Mouse (Mus musculus): ENCODE measurements around the gene Adam33. TPM values are rescaled to one million over a fixed set of nuclear protein-coding genes. Genes with fewer than 3 reads are reported as not detected.

Adam33 gene
- polyA plus RNA-seq, 1 experiment from 2014 or later, result 0.79 TPM

DNA sequence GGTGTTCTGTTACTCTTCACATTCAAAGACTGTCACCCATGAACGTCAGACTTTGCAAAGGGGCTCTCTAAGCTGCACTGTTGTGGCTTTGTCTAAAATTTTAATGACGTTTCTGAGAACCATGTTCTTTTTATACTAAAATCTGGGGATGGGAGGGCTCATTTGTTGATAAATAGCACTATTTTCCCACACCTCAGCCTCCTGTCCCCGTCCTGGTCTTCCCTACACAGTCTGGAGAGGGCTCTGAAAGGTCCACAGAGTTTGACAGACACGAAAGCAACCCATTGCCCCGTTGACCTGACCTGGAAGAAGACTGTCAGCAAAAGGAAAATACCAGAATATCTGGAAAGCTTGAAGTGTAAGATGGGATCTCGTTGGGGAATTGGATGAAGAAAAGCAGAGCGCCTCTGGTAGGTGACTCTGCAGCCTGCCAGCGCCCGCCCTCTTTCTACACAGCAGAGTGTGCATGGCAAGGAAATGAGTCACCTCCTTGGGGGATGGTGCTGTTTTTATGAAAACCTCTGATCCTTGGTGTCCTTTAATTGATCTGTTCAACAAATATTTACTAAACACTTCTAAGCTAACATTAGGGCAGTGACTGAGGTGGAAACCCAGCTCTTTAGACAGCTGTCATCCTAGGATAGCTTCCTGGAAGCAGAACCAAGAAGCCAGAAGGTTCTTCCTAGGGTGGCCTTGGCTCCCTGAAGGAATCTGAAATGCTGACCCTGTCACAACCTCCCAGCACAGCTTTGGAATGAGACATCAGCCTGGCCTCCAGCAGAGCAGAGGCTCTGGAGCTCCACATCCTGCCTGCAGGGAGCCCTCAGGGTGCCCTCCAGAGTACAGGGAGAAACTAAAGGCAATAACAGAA, 34.3 kb downstream of the Adam33 start:
- Histone ChIP-seq H3K4me1 (ENCODE audit: control insufficient read depth, insufficient read depth, low read length) (no peaks in the 10 kb centered on the region), H3K4me2 (ENCODE audit: low read length) (no peak overlapping the region), H3K9ac (ENCODE audit: low read length) (no peak overlapping the region), H3K36me3 (ENCODE audit: control insufficient read depth, insufficient read depth, low read length) (peaks cover 20% of the 10 kb centered on the region; the same call in 1 of the 2 replicates), H3K27ac (ENCODE audit: low read depth, low read length) (no peak overlapping the region), H3K9me3 (replicated peaks; ENCODE audit: control insufficient read depth, low read length) (no peaks in the 10 kb centered on the region; the same call in 1 of the 2 replicates), H3K27me3 (replicated peaks; ENCODE audit: control insufficient read depth, insufficient read depth, low read length) (no peaks in the 10 kb centered on the region), H3K4me3 (ENCODE audit: low read depth, low read length) (no peak overlapping the region)
- 75% methylated on average over 9 of the region's 9 CpGs for WGBS
- DNase-seq (ENCODE audit: low spot score) (no peak), ATAC-seq (no peak)

DNA sequence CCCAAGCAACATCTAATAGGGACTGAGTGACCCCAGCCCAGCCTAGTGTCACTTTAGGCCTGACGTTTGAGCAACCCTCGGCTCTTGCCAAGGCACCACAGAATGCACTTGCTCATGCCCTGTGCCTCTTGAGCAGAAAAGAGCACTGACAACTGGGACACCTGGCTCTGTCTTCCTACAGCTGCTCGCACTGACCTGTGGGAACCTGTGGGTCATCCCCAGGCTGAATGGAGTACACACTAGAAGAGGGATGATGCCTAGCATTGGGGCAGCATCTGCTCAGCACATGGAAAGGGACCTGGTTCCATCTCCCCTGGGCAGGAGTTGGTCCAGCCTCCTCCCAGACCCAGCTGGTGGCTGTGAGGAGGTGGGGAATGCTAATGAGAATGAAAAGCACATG, 36.7 kb downstream of the Adam33 start:
- DNase-seq (ENCODE audit: low spot score) (no peak), ATAC-seq (no peak)
- Histone ChIP-seq H3K9ac (ENCODE audit: low read length) (no peak overlapping the region), H3K27me3 (replicated peaks; ENCODE audit: control insufficient read depth, insufficient read depth, low read length) (no peaks in the 10 kb centered on the region), H3K4me2 (ENCODE audit: low read length) (no peak overlapping the region), H3K4me1 (ENCODE audit: control insufficient read depth, insufficient read depth, low read length) (no peaks in the 10 kb centered on the region), H3K36me3 (ENCODE audit: control insufficient read depth, insufficient read depth, low read length) (peaks cover 32% of the 10 kb centered on the region; the same call in 1 of the 2 replicates), H3K27ac (ENCODE audit: low read depth, low read length) (no peak overlapping the region), H3K4me3 (ENCODE audit: low read depth, low read length) (no peak overlapping the region), H3K9me3 (replicated peaks; ENCODE audit: control insufficient read depth, low read length) (no peaks in the 10 kb centered on the region)
- 94% methylated on average over 3 of the region's 3 CpGs for WGBS

DNA sequence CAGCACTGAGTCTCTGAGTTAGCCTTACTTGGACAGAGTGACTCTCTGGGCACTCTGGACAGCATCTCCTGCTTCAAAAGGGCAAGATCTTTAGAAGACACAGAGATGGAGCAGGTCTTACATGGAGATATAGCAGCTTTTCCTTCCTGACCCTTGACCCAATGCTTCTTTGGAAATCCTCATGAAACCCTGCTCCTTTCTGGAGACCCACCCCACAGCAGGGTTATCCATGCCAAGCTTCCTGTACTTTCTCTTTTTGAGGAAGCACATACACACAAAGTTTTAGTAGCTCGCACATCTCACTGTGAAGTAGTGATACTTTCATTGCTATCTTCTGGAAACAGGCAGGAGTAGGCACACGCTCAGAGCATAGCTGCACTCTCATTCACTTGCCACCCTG, 38.4 kb downstream of the Adam33 start:
- no peaks in the 10 kb centered on the region for H3K27me3 ChIP-seq (replicated peaks; ENCODE audit: control insufficient read depth, insufficient read depth, low read length)
- DNase-seq (ENCODE audit: low spot score) (no peak), ATAC-seq (no peak)
- H3K4me1 ChIP-seq (ENCODE audit: control insufficient read depth, insufficient read depth, low read length), result no peaks in the 10 kb centered on the region
- 94% methylated on average over 2 of the region's 2 CpGs for WGBS
- H3K4me3 ChIP-seq (ENCODE audit: low read depth, low read length), result no peak overlapping the region
- H3K9ac ChIP-seq (ENCODE audit: low read length), result no peak overlapping the region
- H3K4me2 ChIP-seq (ENCODE audit: low read length), result no peak overlapping the region
- H3K36me3 ChIP-seq (ENCODE audit: control insufficient read depth, insufficient read depth, low read length), result peaks cover 43% of the 10 kb centered on the region
- no peaks in the 10 kb centered on the region for H3K9me3 ChIP-seq (replicated peaks; ENCODE audit: control insufficient read depth, low read length)
- H3K27ac ChIP-seq (ENCODE audit: low read depth, low read length), result no peak overlapping the region

DNA sequence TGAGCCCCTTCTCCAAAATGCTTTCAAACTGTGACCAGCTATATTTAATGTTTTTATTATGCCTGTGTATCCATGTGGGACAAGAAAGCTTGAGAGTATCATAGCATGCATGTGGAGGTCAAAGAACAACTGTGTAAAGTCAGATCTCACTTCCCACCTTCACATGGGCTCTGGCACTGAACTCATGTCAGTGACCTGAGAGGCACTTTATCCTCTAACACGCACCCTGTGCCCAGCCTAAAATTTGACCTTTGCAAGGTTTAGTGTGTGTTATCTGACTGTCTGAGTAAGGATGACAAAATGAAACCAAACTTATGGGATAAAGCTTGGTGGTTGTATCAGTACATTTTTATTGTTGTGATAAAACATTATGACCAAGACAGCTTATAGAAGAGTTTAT, 53.0 kb downstream of the Adam33 start:
- ATAC-seq, result no peak
- 100% methylated on average over 1 of the region's 1 CpGs for WGBS
- peaks cover 44% of the 10 kb centered on the region for H3K36me3 ChIP-seq (ENCODE audit: control insufficient read depth, insufficient read depth, low read length)

DNA sequence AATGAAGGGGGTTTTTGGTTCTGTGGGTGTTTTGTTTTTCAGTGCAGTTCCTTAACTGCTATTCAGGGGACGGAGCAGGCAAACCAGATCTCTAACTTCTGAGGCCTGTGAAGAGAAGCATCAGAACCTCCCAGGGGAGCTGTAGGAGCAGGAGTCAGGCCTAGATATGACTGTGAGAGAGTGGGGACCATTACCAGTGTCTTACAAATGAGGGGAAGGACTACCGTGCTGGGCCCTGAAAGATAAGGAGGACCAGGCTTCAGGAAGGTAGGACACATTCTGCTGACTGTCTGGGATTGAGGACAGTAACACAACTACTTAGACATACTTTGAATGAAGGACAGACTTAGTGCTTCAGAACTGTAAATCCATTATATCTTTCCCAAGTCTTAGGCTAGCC, 54.5 kb downstream of the Adam33 start:
- 90% methylated on average over 2 of the region's 2 CpGs for WGBS
- H3K27me3 ChIP-seq (replicated peaks; ENCODE audit: control insufficient read depth, insufficient read depth, low read length), result no peaks in the 10 kb centered on the region
- H3K4me3 ChIP-seq (ENCODE audit: low read depth, low read length), result no peak overlapping the region
- DNase-seq (ENCODE audit: low spot score) (no peak), ATAC-seq (no peak)
- no peak overlapping the region for H3K4me2 ChIP-seq (ENCODE audit: low read length)
- H3K4me1 ChIP-seq (ENCODE audit: control insufficient read depth, insufficient read depth, low read length), result no peaks in the 10 kb centered on the region
- H3K9ac ChIP-seq (ENCODE audit: low read length), result no peak overlapping the region
- H3K9me3 ChIP-seq (replicated peaks; ENCODE audit: control insufficient read depth, low read length), result no peaks in the 10 kb centered on the region
- H3K27ac ChIP-seq (ENCODE audit: low read depth, low read length), result no peak overlapping the region
- peaks cover 46% of the 10 kb centered on the region for H3K36me3 ChIP-seq (ENCODE audit: control insufficient read depth, insufficient read depth, low read length)

More for the DNA sequence above, 53.0 kb downstream of the Adam33 start:
- Histone ChIP-seq H3K27me3 (replicated peaks; ENCODE audit: control insufficient read depth, insufficient read depth, low read length) (no peaks in the 10 kb centered on the region), H3K4me3 (ENCODE audit: low read depth, low read length) (no peak overlapping the region), H3K9ac (ENCODE audit: low read length) (no peak overlapping the region), H3K27ac (ENCODE audit: low read depth, low read length) (no peak overlapping the region), H3K4me1 (ENCODE audit: control insufficient read depth, insufficient read depth, low read length) (no peaks in the 10 kb centered on the region), H3K4me2 (ENCODE audit: low read length) (no peak overlapping the region), H3K9me3 (replicated peaks; ENCODE audit: control insufficient read depth, low read length) (no peaks in the 10 kb centered on the region)
- no peak for DNase-seq (ENCODE audit: low spot score)

Small RNA genes within 50 kb of the gene (microRNA-seq; reads per million reads assigned to microRNA genes)
- gene Mir6973b, result not detected

Other genes starting within 250 kb of the Adam33 start
- 55.1 and 78.3 TPM in 2 replicates for gene 4930402H24Rik, start 157.4 kb downstream of the Adam33 start, polyA plus RNA-seq (2014; fragmentation: Nextera tagmentation; extraction: Ambion mirVana)
- gene Atrn, start 157.3 kb downstream of the Adam33 start, polyA plus RNA-seq (2014; fragmentation: Nextera tagmentation; extraction: Ambion mirVana), result 11.3 and 14.3 TPM in 2 replicates
- 30.6 and 33.6 TPM in 2 replicates for gene Gfra4, start 20.7 kb downstream of the Adam33 start, polyA plus RNA-seq (2014; fragmentation: Nextera tagmentation; extraction: Ambion mirVana)
- gene Siglec1, start 23.0 kb upstream of the Adam33 start, polyA plus RNA-seq (2014; fragmentation: Nextera tagmentation; extraction: Ambion mirVana), result 0.10 and 0.25 TPM in 2 replicates
- 1.6 and 1.8 TPM in 2 replicates for gene Hspa12b, start 63.5 kb upstream of the Adam33 start, polyA plus RNA-seq (2014; fragmentation: Nextera tagmentation; extraction: Ambion mirVana)
- gene Gm11037, start 69.7 kb upstream of the Adam33 start, polyA plus RNA-seq (2014; fragmentation: Nextera tagmentation; extraction: Ambion mirVana), result not detected in 2 replicates
- gene 1700037H04Rik, start 96.3 kb upstream of the Adam33 start, polyA plus RNA-seq (2014; fragmentation: Nextera tagmentation; extraction: Ambion mirVana), result 110 and 112 TPM in 2 replicates
- gene Cenpb, start 116.3 kb upstream of the Adam33 start, polyA plus RNA-seq (2014; fragmentation: Nextera tagmentation; extraction: Ambion mirVana), result 9.3 and 9.7 TPM in 2 replicates
- 30.0 and 32.0 TPM in 2 replicates for gene Cdc25b, start 123.1 kb upstream of the Adam33 start, polyA plus RNA-seq (2014; fragmentation: Nextera tagmentation; extraction: Ambion mirVana)
- gene Spef1, start 123.5 kb upstream of the Adam33 start, polyA plus RNA-seq (2014; fragmentation: Nextera tagmentation; extraction: Ambion mirVana), result 10.1 and 11.8 TPM in 2 replicates
- 29.9 and 30.3 TPM in 2 replicates for gene Ap5s1, start 143.3 kb upstream of the Adam33 start, polyA plus RNA-seq (2014; fragmentation: Nextera tagmentation; extraction: Ambion mirVana)
- 6.5 and 6.6 TPM in 2 replicates for gene Mavs, start 170.2 kb upstream of the Adam33 start, polyA plus RNA-seq (2014; fragmentation: Nextera tagmentation; extraction: Ambion mirVana)
- 29.4 and 34.4 TPM in 2 replicates for gene Pank2, start 198.7 kb upstream of the Adam33 start, polyA plus RNA-seq (2014; fragmentation: Nextera tagmentation; extraction: Ambion mirVana)

Data from forebrain, embryonic 14.5 days (tissue).